8 mouse cellular contexts compared by ENCODE assay signal in the genomic region with DNA sequence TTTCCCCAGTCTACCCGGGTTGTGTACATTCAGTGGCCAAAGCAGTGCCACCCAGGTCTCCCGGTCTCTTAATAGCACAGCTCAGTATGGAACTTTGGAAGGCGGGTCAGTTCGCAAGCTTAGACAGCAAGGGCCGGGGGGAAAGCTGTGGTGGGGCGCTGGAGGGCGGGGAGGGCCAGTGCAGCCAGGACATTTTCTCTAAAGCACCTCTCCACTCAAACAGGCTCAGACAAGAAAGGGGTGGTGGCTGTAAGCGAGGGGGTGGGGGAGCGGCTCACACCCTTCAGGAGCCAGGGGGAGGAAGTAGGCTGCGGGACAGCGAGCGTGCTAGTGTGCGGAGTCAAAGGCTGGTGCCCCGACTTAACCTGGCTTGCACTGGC. TPM values are rescaled to one million over a fixed set of nuclear protein-coding genes. Genes with fewer than 3 reads are reported as not detected.
DNase-seq lines count a peak whose midpoint lies in the region; ATAC-seq and TF ChIP-seq lines count a peak whose summit lies in the region.

No protein-coding gene starts in this region.

- H3K4me2 ChIP-seq in heart, embryonic 14.5 days (ENCODE audit: low read length): peak overlapping the region; percentile 85
- peak overlapping the region; percentile 92 for H3K4me2 ChIP-seq in liver, embryonic 16.5 days (ENCODE audit: low read depth, low read length)

- H3K9me3 ChIP-seq in heart, embryonic 14.5 days (ENCODE audit: control insufficient read depth, low read length): no peaks in the 10 kb centered on the region
- H3K9me3 ChIP-seq in liver, embryonic 16.5 days (replicated peaks; ENCODE audit: control insufficient read depth, low read length): no peaks in the 10 kb centered on the region

- H3K36me3 ChIP-seq in heart, embryonic 14.5 days (ENCODE audit: control insufficient read depth, insufficient read depth, low read length): peaks cover 28% of the 10 kb centered on the region
- peaks cover 4% of the 10 kb centered on the region for H3K36me3 ChIP-seq in liver, embryonic 16.5 days (ENCODE audit: control insufficient read depth, insufficient read depth)

- H3K4me3 ChIP-seq in heart, embryonic 14.5 days (ENCODE audit: control insufficient read depth in 1 of 2, insufficient read depth in 1 of 2, low read depth in 1 of 2, low read length in 2 of 2): peak overlapping the region; percentile 67 to 91
- H3K4me3 ChIP-seq in liver, embryonic 16.5 days (ENCODE audit: low read depth, low read length): peak overlapping the region; percentile 80
- peak overlapping the region; percentile 86 for H3K4me3 ChIP-seq in olfactory bulb, adult 2 months (ENCODE audit: insufficient read depth, low read depth, low read length)

- TF ChIP-seq CTCF in olfactory bulb, adult 2 months (IDR thresholded peaks at IDR 0.05; ENCODE audit: insufficient read depth, low read depth, low read length): no peak

- H3K9ac ChIP-seq in heart, embryonic 14.5 days (ENCODE audit: low read length): peak overlapping the region; percentile 87
- peak overlapping the region; percentile 83 for H3K9ac ChIP-seq in liver, embryonic 16.5 days (ENCODE audit: low read depth, low read length)

- 2% methylated on average over 14 of the region's 14 CpGs for WGBS in heart, embryonic 14.5 days
- 2% methylated on average over 14 of the region's 14 CpGs for WGBS in liver, embryonic 16.5 days (ENCODE audit: insufficient replicate concordance)
- 3% methylated on average over 14 of the region's 14 CpGs for WGBS in olfactory bulb, adult 2 months

- peak overlapping the region; percentile 79 to 88 for H3K27ac ChIP-seq in heart, embryonic 14.5 days (replicated peaks in 1 of 2; ENCODE audit: control insufficient read depth in 1 of 2, insufficient read depth in 1 of 2, low read depth in 2 of 2, low read length in 2 of 2)
- peak overlapping the region; percentile 79 for H3K27ac ChIP-seq in liver, embryonic 16.5 days (ENCODE audit: low read length)
- H3K27ac ChIP-seq in olfactory bulb, adult 2 months (ENCODE audit: insufficient read depth, low read depth, low read length): peak overlapping the region; percentile 59; the same call in 1 of the 2 replicates

- no peaks in the 10 kb centered on the region for H3K27me3 ChIP-seq in heart, embryonic 14.5 days (ENCODE audit: control insufficient read depth, insufficient read depth, low read length)
- H3K27me3 ChIP-seq in liver, embryonic 16.5 days (ENCODE audit: control insufficient read depth, insufficient read depth, low read depth, low read length): no peaks in the 10 kb centered on the region

- no peak for TF ChIP-seq POLR2A in olfactory bulb, adult 2 months (IDR thresholded peaks at IDR 0.05; ENCODE audit: insufficient read depth, low read depth, low read length)

- peaks cover 13 to 22% of the 10 kb centered on the region in 2 experiments for H3K4me1 ChIP-seq in heart, embryonic 14.5 days (ENCODE audit: control insufficient read depth in 2 of 2, insufficient read depth in 2 of 2, low read length in 2 of 2)
- peaks cover 38% of the 10 kb centered on the region for H3K4me1 ChIP-seq in liver, embryonic 16.5 days (ENCODE audit: control insufficient read depth, low read depth, low read length)
- peaks cover 61% of the 10 kb centered on the region for H3K4me1 ChIP-seq in olfactory bulb, adult 2 months (ENCODE audit: control insufficient read depth, insufficient read depth, low read length)

- peak; percentile 24 for ATAC-seq in heart, embryonic 14.5 days (ENCODE audit: insufficient number of reproducible peaks, insufficient read depth, low FRiP score, low read depth)
- ATAC-seq in hematopoietic stem cell, adult 5-6 weeks (replicated peaks in 1 of 2; ENCODE audit: insufficient read depth in 1 of 2, low FRiP score in 2 of 2, low TSS enrichment in 1 of 2, low read depth in 1 of 2, poor library complexity in 2 of 2, severe bottlenecking in 2 of 2): peak; percentile 20 to 33; a peak in 1 of 4 replicates
- peak; percentile 50 for ATAC-seq in liver, embryonic 16.5 days (ENCODE audit: low read depth)

- no peak for DNase-seq in heart, adult 9 months (ENCODE audit: low spot score in 2 of 2)
- peak; percentile 70 for DNase-seq in R1 (ENCODE audit: low read depth, low spot score)
- DNase-seq in right cerebral cortex, adult 18-20 months: no peak
- no peak for DNase-seq in left cerebral cortex, adult 9 months (ENCODE audit: low spot score in 2 of 2)

RNA-seq across cellular contexts. Expression of gene Sh3bgrl3, which starts 0.4 kb away (rescaled TPM):
- polyA plus RNA-seq in heart, embryonic 14.5 days (2014; fragmentation: Nextera tagmentation; extraction: Ambion mirVana): 196 and 209 TPM in 2 replicates
- 118 and 287 TPM in 2 replicates for total RNA-seq in hematopoietic stem cell, adult 5-6 weeks (2017)
- polyA plus RNA-seq in liver, embryonic 16.5 days (2015; fragmentation: Nextera tagmentation; extraction: Ambion mirVana): 142 and 161 TPM in 2 replicates
- 1,207 TPM in 1 of 2 replicates, not detected in the other for polyA plus RNA-seq in olfactory bulb, adult 2 months (2012; ENCODE audit: insufficient read depth, insufficient read length, low replicate concordance, missing spikeins)

RNA-seq across cellular contexts. Expression of gene Ubxn11, which starts 26.6 kb away (rescaled TPM):
- polyA plus RNA-seq in heart, embryonic 14.5 days (2014; fragmentation: Nextera tagmentation; extraction: Ambion mirVana): 1.1 and 2.9 TPM in 2 replicates
- 4.2 and 6.3 TPM in 2 replicates for total RNA-seq in hematopoietic stem cell, adult 5-6 weeks (2017)
- 1.3 TPM in 2 replicates for polyA plus RNA-seq in liver, embryonic 16.5 days (2015; fragmentation: Nextera tagmentation; extraction: Ambion mirVana)
- polyA plus RNA-seq in olfactory bulb, adult 2 months (2012; ENCODE audit: insufficient read depth, insufficient read length, low replicate concordance, missing spikeins): not detected in 2 replicates

RNA-seq across cellular contexts. Expression of gene Cd52, which starts 34.1 kb away (rescaled TPM):
- polyA plus RNA-seq in heart, embryonic 14.5 days (2014; fragmentation: Nextera tagmentation; extraction: Ambion mirVana): 10.7 and 16.4 TPM in 2 replicates
- total RNA-seq in hematopoietic stem cell, adult 5-6 weeks (2017): 342 and 372 TPM in 2 replicates
- 56.1 and 56.8 TPM in 2 replicates for polyA plus RNA-seq in liver, embryonic 16.5 days (2015; fragmentation: Nextera tagmentation; extraction: Ambion mirVana)
- not detected in 2 replicates for polyA plus RNA-seq in olfactory bulb, adult 2 months (2012; ENCODE audit: insufficient read depth, insufficient read length, low replicate concordance, missing spikeins)

RNA-seq across cellular contexts. Expression of gene Cep85, which starts 57.9 kb away (rescaled TPM):
- polyA plus RNA-seq in heart, embryonic 14.5 days (2014; fragmentation: Nextera tagmentation; extraction: Ambion mirVana): 35.4 and 37.0 TPM in 2 replicates
- total RNA-seq in hematopoietic stem cell, adult 5-6 weeks (2017): 42.6 and 46.0 TPM in 2 replicates
- 42.3 and 47.7 TPM in 2 replicates for polyA plus RNA-seq in liver, embryonic 16.5 days (2015; fragmentation: Nextera tagmentation; extraction: Ambion mirVana)
- 428 TPM in 1 of 2 replicates, not detected in the other for polyA plus RNA-seq in olfactory bulb, adult 2 months (2012; ENCODE audit: insufficient read depth, insufficient read length, low replicate concordance, missing spikeins)

Comparison
In these comparisons a context has a peak if more than half of its experiments do, and no peak if none do; other contexts are left out.
1. RNA of gene Cd52, which starts 34.1 kb away (polyA plus RNA-seq): 56.1 to 56.8 TPM in liver, embryonic 16.5 days and 10.7 to 16.4 TPM in heart, embryonic 14.5 days; not detected in olfactory bulb, adult 2 months; every median in the first group is over 10 times any median in the second.
2. Peak in every context shown above with its lines, with median percentiles within 50 percentile points of each other: ATAC-seq, H3K27ac ChIP-seq and H3K4me3 ChIP-seq.